Mouse (Mus musculus): Measurements from ENCODE around the gene Gm17689.

Gene Gm17689

GRCm38 (mm10) chr9:36582535-36582934, at the start of gene Gm17689:
Gene Gm17689, minus strand, starts transcription at chr9:36582635.
- DNase-seq = no peak

DNA sequence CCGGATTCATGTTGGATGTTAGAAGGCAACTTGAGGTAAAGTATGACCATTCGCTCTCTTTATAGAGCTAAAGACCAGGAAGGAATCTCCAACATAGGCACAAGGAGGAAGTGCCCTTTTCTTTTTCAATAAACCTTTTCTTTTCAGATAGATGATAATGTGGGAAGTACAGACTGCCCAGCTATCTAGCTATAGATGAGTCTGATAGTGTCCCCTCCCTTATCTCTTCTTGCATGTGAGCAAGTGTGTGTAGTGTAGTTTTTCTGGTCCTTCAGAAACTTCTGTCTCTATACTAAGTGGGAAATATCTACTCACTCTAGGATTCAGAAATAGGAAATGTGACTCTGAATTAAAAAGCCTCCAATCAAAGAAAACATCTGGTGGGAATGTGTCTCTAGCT, 40.6 kb downstream of the Gm17689 start, which contains the start of gene Gm5615:
Gene Gm5615 (minus strand): TSS at position 101 of the 400 bp plus-strand sequence.
- no peak for DNase-seq

Measured in thymus, adult 18-20 months (tissue).